Mouse (Mus musculus) left cerebral cortex, postnatal 4 days (tissue): ENCODE measurements at regions not wholly inside any gene's neighbourhood (a gene's known extent, or its start where the extent isn't known, plus 50 kb on each side); places are given as distances from the start of the nearest gene placed in this dataset.
"Not testable (repeated sequence)": the region's sequence is repeated elsewhere in the genome, so short reads cannot be mapped to it uniquely, and the experiment has no call there.

Source experiments
- DNase-seq: peaks from one replicate; pipeline ENCODE4 v3.0.0-alpha.2; 2022
- intact Hi-C: fragments of 180-260 bp; cut with DNase I; formaldehyde crosslinking; loops from one replicate; pipeline ENCODE4 v1.15.1; 2025

GRCm38 (mm10) chr17:4024384-4024783 is 328.3 kb upstream of the Nox3 start:
- intact Hi-C loops = no loop called here
- no peak for DNase-seq

GRCm38 (mm10) chr17:4029202-4029601 is 333.1 kb upstream of the Nox3 start:
- intact Hi-C loops = no loop called here
- no peak for DNase-seq

GRCm38 (mm10) chr17:4034816-4035360 is 338.8 kb upstream of the Nox3 start:
- intact Hi-C loops = no loop called here
- DNase-seq = no peak

GRCm38 (mm10) chr17:4040104-4040664 is 344.1 kb upstream of the Nox3 start:
- peak; percentile 5 for DNase-seq
- intact Hi-C loops = no loop called here

GRCm38 (mm10) chr17:4060186-4060585 is 364.1 kb upstream of the Nox3 start:
- intact Hi-C loops, DNase-seq: not testable (repeated sequence)

- intact Hi-C loops = no loop called here
- DNase-seq = no peak
Observed at GRCm38 (mm10) chr17:4073381-4073780, 377.3 kb upstream of the Nox3 start.

GRCm38 (mm10) chr17:4080564-4080963 is 384.5 kb upstream of the Nox3 start:
- no peak for DNase-seq
- intact Hi-C loops = no loop called here

GRCm38 (mm10) chr17:4094621-4095020 is 398.6 kb upstream of the Nox3 start:
- DNase-seq = no peak
- intact Hi-C loops = no loop called here

GRCm38 (mm10) chr17:4103321-4103720 is 407.3 kb upstream of the Nox3 start:
- no peak for DNase-seq
- intact Hi-C loops = no loop called here

- intact Hi-C loops = no loop called here
- peak; percentile 17 for DNase-seq
Observed at GRCm38 (mm10) chr17:4109263-4109662, 413.2 kb upstream of the Nox3 start.

- intact Hi-C loops = no loop called here
- DNase-seq = no peak
Observed at GRCm38 (mm10) chr17:4113021-4113420, 417.0 kb upstream of the Nox3 start.

- DNase-seq = no peak
- intact Hi-C loops = no loop called here
Observed at GRCm38 (mm10) chr17:4116476-4116875, 420.4 kb upstream of the Nox3 start.

- intact Hi-C loops = no loop called here
- DNase-seq = no peak
Observed at GRCm38 (mm10) chr17:4133678-4134077, 437.6 kb upstream of the Nox3 start.

- DNase-seq = no peak
- intact Hi-C loops = no loop called here
Observed at GRCm38 (mm10) chr17:4163502-4163901, 467.4 kb upstream of the Nox3 start.

- DNase-seq = no peak
- intact Hi-C loops = no loop called here
Observed at GRCm38 (mm10) chr17:4173951-4174361, 477.9 kb upstream of the Nox3 start.

GRCm38 (mm10) chr17:4175006-4175405 is 478.9 kb upstream of the Nox3 start:
- intact Hi-C loops = no loop called here
- DNase-seq = no peak

GRCm38 (mm10) chr17:4176524-4176923 is 480.5 kb upstream of the Nox3 start:
- intact Hi-C loops = no loop called here
- DNase-seq = no peak

- no peak for DNase-seq
- intact Hi-C loops = no loop called here
Observed at GRCm38 (mm10) chr17:4177485-4178150, 481.6 kb upstream of the Nox3 start.

GRCm38 (mm10) chr17:4179271-4179670 is 483.2 kb upstream of the Nox3 start:
- DNase-seq = no peak

GRCm38 (mm10) chr17:4182106-4182505 is 486.0 kb upstream of the Nox3 start:
- intact Hi-C loops = no loop called here

More at GRCm38 (mm10) chr17:4179271-4179670, 483.2 kb upstream of the Nox3 start:
- intact Hi-C loops = no loop called here

GRCm38 (mm10) chr17:4186802-4187201 is 490.7 kb upstream of the Nox3 start:
- intact Hi-C loops = no loop called here
- DNase-seq = peak; percentile 20

More at GRCm38 (mm10) chr17:4182106-4182505, 486.0 kb upstream of the Nox3 start:
- no peak for DNase-seq

- peak; percentile 18 for DNase-seq
- intact Hi-C loops = no loop called here
Observed at GRCm38 (mm10) chr17:4187606-4188005, 491.5 kb upstream of the Nox3 start.
